Mouse (Mus musculus): ENCODE results near the gene Hoxa7.

DNA sequence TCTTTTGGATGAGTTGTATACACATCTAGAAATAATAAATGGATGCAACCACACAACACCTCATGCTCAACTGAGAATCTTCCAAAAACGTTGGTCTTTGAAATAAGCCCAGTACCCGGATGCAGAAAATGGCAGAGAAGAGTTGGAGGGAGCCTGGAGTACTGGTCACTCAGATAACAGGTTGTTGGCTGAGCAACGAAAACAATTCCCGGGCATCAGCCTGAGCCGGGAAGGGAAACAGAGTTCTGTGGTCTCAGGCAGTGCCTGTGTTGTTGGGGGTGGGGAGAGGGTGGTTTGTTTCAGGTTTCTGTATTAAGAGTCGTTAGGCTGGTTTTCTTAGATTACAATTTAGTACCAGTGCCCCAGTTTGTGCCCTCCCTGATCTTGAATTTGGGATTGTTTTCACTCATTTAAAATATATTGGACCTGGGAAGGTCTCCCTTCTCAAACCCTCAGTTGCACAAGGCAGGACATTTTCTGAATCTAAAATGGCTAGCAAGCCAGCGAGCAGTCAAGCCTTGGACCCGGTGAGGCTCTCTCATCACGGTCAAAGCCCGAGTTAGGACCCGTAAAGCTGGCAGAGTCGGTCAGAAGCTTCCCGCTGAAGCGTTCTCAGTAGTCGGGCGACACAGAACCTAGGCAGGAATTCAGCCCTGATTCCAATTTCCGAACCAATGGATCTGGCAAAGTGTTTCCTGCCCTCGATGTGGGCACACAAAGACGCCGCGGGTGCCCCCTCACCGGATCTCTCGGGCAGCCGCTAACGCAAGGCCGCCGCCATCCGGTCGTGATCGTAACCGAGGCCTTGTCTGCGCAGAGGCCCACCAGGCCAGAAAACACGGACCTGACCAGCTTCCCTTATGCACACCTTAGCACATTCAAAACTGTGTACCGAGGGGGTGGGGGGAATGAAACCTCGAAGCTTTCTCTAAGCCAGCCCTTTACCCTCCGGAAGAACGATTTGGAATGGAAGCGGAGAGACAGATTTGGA lies 7.1 kb upstream of the Hoxa7 start:
- TF ChIP-seq E2F4 (IDR thresholded peaks at IDR 0.05; ENCODE audit: borderline replicate concordance, low read depth, low read length) (no peak), KAT2A (conservative IDR thresholded peaks at IDR 0.05; ENCODE audit: low read depth, low read length) (no peak), EP300 (IDR thresholded peaks at IDR 0.05; ENCODE audit: low read depth in 1 of 2, low read length in 2 of 2) (no peak), MAFK (IDR thresholded peaks at IDR 0.05; ENCODE audit: borderline replicate concordance, low read depth, low read length) (no peak), CTCF (IDR thresholded peaks at IDR 0.05 in 2 of 3, conservative IDR thresholded peaks at IDR 0.05 in 1 of 3; ENCODE audit: control insufficient read depth in 1 of 3, insufficient read depth in 1 of 3, low read depth in 2 of 3, low read length in 3 of 3, poor library complexity in 1 of 3, severe bottlenecking in 1 of 3) (no peak), ZNF384 (IDR thresholded peaks at IDR 0.05; ENCODE audit: low read depth, low read length) (no peak), POLR2A (IDR thresholded peaks at IDR 0.05; ENCODE audit: control insufficient read depth in 1 of 2, insufficient read depth in 1 of 2, low read depth in 1 of 2, low read length in 2 of 2, poor library complexity in 1 of 2) (no peak)
